ENCODE assay signal across 8 mouse cellular contexts in the genomic region with DNA sequence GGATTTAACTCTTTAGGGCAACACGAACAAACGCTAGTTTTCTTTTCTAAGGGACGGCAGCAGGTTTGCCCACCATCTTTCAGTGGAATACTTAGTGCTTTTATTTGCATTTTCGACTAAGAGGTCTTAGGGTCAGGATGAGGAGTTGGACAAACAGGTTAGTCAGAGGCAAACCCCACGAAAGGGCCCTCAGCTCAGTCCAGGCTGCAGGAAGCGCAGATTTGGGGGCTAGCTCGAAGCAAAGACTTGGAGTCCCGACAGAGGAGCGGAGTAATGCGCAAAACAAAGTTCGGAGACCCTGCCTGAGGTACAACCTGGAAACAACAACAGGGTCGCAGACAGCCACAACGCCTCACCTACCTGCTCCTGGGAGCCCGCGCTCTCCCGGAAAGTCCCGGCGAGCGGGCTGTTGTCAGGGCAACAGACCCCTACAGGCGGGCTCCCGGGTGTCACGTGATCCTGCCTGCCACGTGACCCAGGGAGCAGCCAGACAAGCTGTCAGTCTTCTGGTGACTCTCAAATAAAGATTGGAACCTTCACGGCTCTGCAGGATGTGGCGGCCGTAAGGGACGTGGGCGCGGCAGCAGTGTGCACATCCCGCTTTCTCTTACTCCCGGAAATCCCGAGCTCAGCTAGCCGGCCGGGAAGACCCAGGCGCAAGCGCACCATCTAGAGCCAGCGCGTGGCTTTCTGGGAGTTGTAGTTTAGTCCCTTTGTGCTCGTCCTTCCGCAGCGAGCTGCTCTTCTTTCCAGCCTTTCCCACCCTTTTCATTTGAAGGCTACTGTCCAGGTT. TPM values are rescaled to one million over a fixed set of nuclear protein-coding genes. Genes with fewer than 3 reads are reported as not detected.
A peak's percentile ranks its signal among the peaks of the same experiment; 100 is the strongest.
DNase-seq lines count a peak whose midpoint lies in the region; ATAC-seq and TF ChIP-seq lines count a peak whose summit lies in the region.

Gene Cep162, minus strand, starts transcription at position 634 of the 793 bp plus-strand sequence.

- peak; percentile 17 for TF ChIP-seq POLR2A in ES-Bruce4 (IDR thresholded peaks at IDR 0.05; ENCODE audit: insufficient read depth, low read length)

- H3K9me3 ChIP-seq in ES-Bruce4 (replicated peaks; ENCODE audit: control insufficient read depth, insufficient read depth, low read length, poor library complexity, severe bottlenecking), result no peaks in the 10 kb centered on the region
- no peaks in the 10 kb centered on the region for H3K9me3 ChIP-seq in forebrain, embryonic 13.5 days (replicated peaks)
- no peaks in the 10 kb centered on the region for H3K9me3 ChIP-seq in liver, postnatal 0 days (ENCODE audit: low read length)
- no peaks in the 10 kb centered on the region for H3K9me3 ChIP-seq in neural tube, embryonic 14.5 days (ENCODE audit: control insufficient read depth, low read length)

- H3K4me1 ChIP-seq in ES-Bruce4 (ENCODE audit: control insufficient read depth, insufficient read depth, low read length), result no peaks in the 10 kb centered on the region
- peaks cover 8% of the 10 kb centered on the region; the same call in 1 of the 2 replicates for H3K4me1 ChIP-seq in forebrain, embryonic 13.5 days
- H3K4me1 ChIP-seq in liver, postnatal 0 days (ENCODE audit: insufficient read depth), result no peaks in the 10 kb centered on the region
- no peaks in the 10 kb centered on the region for H3K4me1 ChIP-seq in neural tube, embryonic 14.5 days (ENCODE audit: control insufficient read depth, insufficient read depth, low read length)

- H3K27ac ChIP-seq in ES-Bruce4 (ENCODE audit: insufficient read depth, low read length), result 0 out of 2 replicates have a peak within 1 kb of the TSS, but pooled peaks have one; percentile 4
- H3K27ac ChIP-seq in forebrain, embryonic 13.5 days, result peak within 1 kb of the TSS; percentile 87
- peak within 1 kb of the TSS; percentile 58; the same call in 1 of the 2 replicates for H3K27ac ChIP-seq in liver, postnatal 0 days (ENCODE audit: low read depth)
- peak within 1 kb of the TSS; percentile 72 for H3K27ac ChIP-seq in neural tube, embryonic 14.5 days (ENCODE audit: low read depth, low read length)

- H3K4me3 ChIP-seq in ES-Bruce4 (ENCODE audit: low read depth, low read length), result peak within 1 kb of the TSS; percentile 94
- H3K4me3 ChIP-seq in forebrain, embryonic 13.5 days, result peak within 1 kb of the TSS; percentile 73
- H3K4me3 ChIP-seq in liver, postnatal 0 days (ENCODE audit: low read depth, low read length), result peak within 1 kb of the TSS; percentile 80
- peak within 1 kb of the TSS; percentile 48 for H3K4me3 ChIP-seq in neural tube, embryonic 14.5 days (ENCODE audit: low read depth, low read length)

- no peaks in the 10 kb centered on the region for H3K36me3 ChIP-seq in ES-Bruce4 (ENCODE audit: control insufficient read depth, insufficient read depth, low read length, poor library complexity, severe bottlenecking)
- peaks cover 3% of the 10 kb centered on the region; the same call in 1 of the 2 replicates for H3K36me3 ChIP-seq in forebrain, embryonic 13.5 days (ENCODE audit: poor library complexity, severe bottlenecking)
- H3K36me3 ChIP-seq in liver, postnatal 0 days (replicated peaks; ENCODE audit: insufficient read depth, low read length), result no peaks in the 10 kb centered on the region
- no peaks in the 10 kb centered on the region for H3K36me3 ChIP-seq in neural tube, embryonic 14.5 days (ENCODE audit: control insufficient read depth, insufficient read depth, low read length)

- H3K4me2 ChIP-seq in forebrain, embryonic 13.5 days, result peak within 1 kb of the TSS; percentile 61
- H3K4me2 ChIP-seq in liver, postnatal 0 days (ENCODE audit: low read depth, low read length), result peak within 1 kb of the TSS; percentile 92
- H3K4me2 ChIP-seq in neural tube, embryonic 14.5 days (ENCODE audit: low read depth, low read length), result peak within 1 kb of the TSS; percentile 59

- H3K9ac ChIP-seq in ES-Bruce4 (ENCODE audit: low read depth, poor library complexity, severe bottlenecking), result peak within 1 kb of the TSS; percentile 69
- peak within 1 kb of the TSS; percentile 75 for H3K9ac ChIP-seq in forebrain, embryonic 13.5 days
- peak within 1 kb of the TSS; percentile 79 for H3K9ac ChIP-seq in liver, postnatal 0 days (replicated peaks)
- H3K9ac ChIP-seq in neural tube, embryonic 14.5 days (replicated peaks; ENCODE audit: low read depth, low read length), result peak within 1 kb of the TSS; percentile 59

- intact Hi-C loops in heart, postnatal 10 days (cut with DNase I), result no loop called here

- H3K27me3 ChIP-seq in ES-Bruce4 (ENCODE audit: control insufficient read depth, insufficient read depth, low read length, poor library complexity, severe bottlenecking), result no peaks in the 10 kb centered on the region
- no peaks in the 10 kb centered on the region for H3K27me3 ChIP-seq in forebrain, embryonic 13.5 days
- no peaks in the 10 kb centered on the region for H3K27me3 ChIP-seq in liver, postnatal 0 days (ENCODE audit: insufficient read depth, low read length)
- no peaks in the 10 kb centered on the region for H3K27me3 ChIP-seq in neural tube, embryonic 14.5 days (ENCODE audit: control insufficient read depth, insufficient read depth, low read length)

- no peak for TF ChIP-seq CTCF in ES-Bruce4 (IDR thresholded peaks at IDR 0.05; ENCODE audit: low read depth, low read length)
- TF ChIP-seq CTCF in liver, postnatal 0 days (IDR thresholded peaks at IDR 0.05; ENCODE audit: low read depth), result no peak

- no peak for TF ChIP-seq EP300 in ES-Bruce4 (IDR thresholded peaks at IDR 0.05; ENCODE audit: insufficient read depth, low read depth, low read length)
- TF ChIP-seq EP300 in liver, postnatal 0 days (IDR thresholded peaks at IDR 0.05; ENCODE audit: low read depth), result no peak

- DNase-seq in heart, postnatal 10 days, result peak; percentile 94
- peak; percentile 89 for DNase-seq in large intestine, adult 2 months (ENCODE audit: low read depth, low spot score)
- peak; percentile 89 for DNase-seq in liver, postnatal 0 days
- peak; percentile 91 for DNase-seq in testis, postnatal 10 days (ENCODE audit: low spot score)

- peak; percentile 99 for ATAC-seq in cerebellum, adult (ENCODE audit: insufficient number of reproducible peaks, low FRiP score, low TSS enrichment)
- ATAC-seq in forebrain, embryonic 13.5 days, result peak; percentile 99
- ATAC-seq in liver, postnatal 0 days, result peak; percentile 97
- ATAC-seq in neural tube, embryonic 14.5 days (ENCODE audit: low read depth), result peak; percentile 98

- under 1% methylated on average over 41 of the region's 41 CpGs for WGBS in forebrain, embryonic 13.5 days
- WGBS in large intestine, adult 2 months, result under 1% methylated on average over 41 of the region's 41 CpGs
- whole genome bisulfite sequencing in liver, postnatal 0 days (ENCODE audit: insufficient replicate concordance), result under 1% methylated on average over 40 of the region's 41 CpGs
- WGBS in neural tube, embryonic 14.5 days, result under 1% methylated on average over 41 of the region's 41 CpGs

RNA-seq across cellular contexts. Expression of gene Cep162, which starts in this region (rescaled TPM):
- polyA plus RNA-seq in ES-Bruce4 (2011; ENCODE audit: insufficient read depth, insufficient read length, low read depth, missing spikeins), result 10.0 and 11.3 TPM in 2 replicates
- polyA plus RNA-seq in forebrain, embryonic 13.5 days (2015; fragmentation: Nextera tagmentation; extraction: Ambion mirVana), result 8.3 and 9.0 TPM in 2 replicates
- total RNA-seq in heart, postnatal 10 days (2021), result 1 to 10 TPM; 4.1 to 5.7 TPM
- polyA plus RNA-seq in large intestine, adult 2 months (2012; rRNA removed), result 0.73 and 1.6 TPM in 2 replicates
- 0.78 and 0.93 TPM in 2 replicates for polyA plus RNA-seq in liver, postnatal 0 days (2015; fragmentation: Nextera tagmentation; extraction: Ambion mirVana)
- 8.2 and 8.5 TPM in 2 replicates for polyA plus RNA-seq in neural tube, embryonic 14.5 days (2014; fragmentation: Nextera tagmentation; extraction: Ambion mirVana)

Comparison
In these comparisons a context has a peak if more than half of its experiments do, and no peak if none do; other contexts are left out.
1. Peak in every context shown above with its lines: DNase-seq, ATAC-seq, H3K4me3 ChIP-seq and H3K27ac ChIP-seq.
2. Peak in DNase-seq, ATAC-seq, H3K4me3 ChIP-seq, H3K27ac ChIP-seq, H3K9ac ChIP-seq and H3K4me2 ChIP-seq in liver, postnatal 0 days; RNA of the gene not detected or under 1 TPM.
3. H3K27ac ChIP-seq: peak in every context shown above with its lines; median percentile 87 in forebrain, embryonic 13.5 days; 72 in neural tube, embryonic 14.5 days; 58 in liver, postnatal 0 days; 4 in ES-Bruce4.